Mouse (Mus musculus): ENCODE data around the gene Ltbp2.

- TF ChIP-seq CTCF (IDR thresholded peaks at IDR 0.05; ENCODE audit: low read depth) (no peak), EP300 (optimal IDR thresholded peaks at IDR 0.05) (no peak)
These were observed 45.6 kb upstream of the Ltbp2 start for GRCm38 (mm10) chr12:84921881-84922419.
